Mouse (Mus musculus): ENCODE measurements around the gene Piwil1. TPM values are rescaled to one million over a fixed set of nuclear protein-coding genes. Genes with fewer than 3 reads are reported as not detected.

Gene Piwil1
- polyA plus RNA-seq, 1 experiment from 2014 or later = not detected

DNA sequence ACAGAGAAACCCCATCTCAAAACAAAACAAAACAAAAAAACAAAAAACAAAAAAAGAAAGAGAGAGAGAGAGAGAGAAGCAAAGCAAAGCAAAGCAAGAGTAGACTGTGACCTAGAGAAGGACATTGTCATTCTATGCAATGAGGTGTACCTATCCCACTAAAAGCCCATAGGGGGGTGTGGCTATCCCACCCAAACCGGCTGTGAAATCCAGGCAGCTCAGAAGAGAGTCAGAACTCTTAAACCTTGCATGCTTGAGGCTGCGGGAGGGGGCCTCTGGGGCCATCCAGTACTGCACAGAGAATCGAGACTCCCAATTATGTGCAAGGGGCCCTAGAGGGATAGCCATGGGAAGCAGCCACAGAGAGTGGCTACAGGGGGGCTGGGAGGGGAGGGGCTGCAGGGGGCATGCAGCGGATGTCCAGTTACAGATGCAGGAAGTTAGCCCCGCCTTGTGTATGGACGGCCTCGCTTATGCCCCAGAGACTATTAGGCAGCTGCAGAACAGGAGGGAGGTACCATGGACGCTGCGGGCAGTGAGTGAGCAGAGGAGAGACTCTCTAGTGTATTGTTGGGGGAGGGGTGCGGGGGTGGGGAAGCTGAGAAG lies 66.8 kb downstream of the Piwil1 start:
- Histone ChIP-seq H3K4me2 (replicated peaks) (peak overlapping the region; percentile 36), H3K9me3 (no peaks in the 10 kb centered on the region), H3K4me3 (replicated peaks) (no peak overlapping the region), H3K27ac (no peak overlapping the region), H3K27me3 (replicated peaks) (no peaks in the 10 kb centered on the region), H3K9ac (no peak overlapping the region), H3K36me3 (no peaks in the 10 kb centered on the region), H3K4me1 (replicated peaks) (0 out of 2 replicates have a peak, but pooled peaks cover 4% of the 10 kb centered on the region)
- 6% methylated on average over 10 of the region's 10 CpGs for WGBS
- peak; percentile 59 for ATAC-seq

DNA sequence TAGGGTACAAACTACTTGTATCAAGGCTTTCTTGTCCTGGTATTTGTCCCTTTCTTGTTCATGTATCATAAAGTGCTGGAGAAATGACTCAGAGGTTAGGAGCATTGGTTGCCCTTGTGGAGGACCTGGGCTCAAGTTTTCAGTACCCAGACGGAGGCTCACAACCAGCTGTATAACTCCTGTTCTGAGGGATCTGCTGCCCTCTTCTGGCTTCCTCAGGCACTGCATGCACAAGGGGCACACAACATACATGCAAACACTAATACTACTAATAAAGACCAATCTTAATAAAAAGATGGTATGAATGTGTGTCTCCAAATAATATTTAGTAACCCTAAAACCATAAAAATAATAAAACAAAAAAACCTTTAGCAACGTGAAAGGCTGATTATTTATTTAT lies 74.1 kb downstream of the Piwil1 start:
- no peak overlapping the region for H3K9ac ChIP-seq
- no peak for ATAC-seq

DNA sequence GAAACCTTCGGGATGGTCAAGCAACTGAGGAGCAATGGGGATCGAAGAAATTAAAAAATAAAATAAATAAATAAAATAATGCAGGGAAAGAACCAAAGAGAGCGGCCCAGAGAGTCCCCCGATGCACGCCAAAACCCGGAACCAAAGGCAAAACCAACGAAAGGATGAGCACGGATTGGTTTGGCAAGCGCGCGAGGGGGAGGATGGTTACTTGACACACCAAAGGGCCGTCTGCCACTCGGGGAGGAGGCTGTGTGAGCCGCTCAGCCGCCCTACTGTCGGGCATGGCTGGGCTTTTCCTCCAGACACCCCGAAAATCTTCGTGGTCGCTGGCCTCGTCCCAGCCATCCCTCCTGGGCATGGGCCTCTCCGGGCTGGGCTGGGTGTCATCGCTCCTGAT lies 79.3 kb downstream of the Piwil1 start:
- WGBS = 63% methylated on average over 22 of the region's 22 CpGs
- Histone ChIP-seq H3K4me3 (replicated peaks) (no peak overlapping the region), H3K27me3 (replicated peaks) (no peaks in the 10 kb centered on the region), H3K9me3 (no peaks in the 10 kb centered on the region), H3K4me1 (replicated peaks) (no peaks in the 10 kb centered on the region), H3K4me2 (replicated peaks) (no peak overlapping the region), H3K9ac (no peak overlapping the region), H3K36me3 (no peaks in the 10 kb centered on the region), H3K27ac (no peak overlapping the region)
- no peak for ATAC-seq

More for the DNA sequence above, 74.1 kb downstream of the Piwil1 start:
- Histone ChIP-seq H3K4me3 (replicated peaks) (no peak overlapping the region), H3K4me1 (replicated peaks) (no peaks in the 10 kb centered on the region), H3K4me2 (replicated peaks) (no peak overlapping the region), H3K27ac (no peak overlapping the region), H3K36me3 (no peaks in the 10 kb centered on the region), H3K27me3 (replicated peaks) (no peaks in the 10 kb centered on the region), H3K9me3 (no peaks in the 10 kb centered on the region)
- WGBS = 58% methylated on average over 2 of the region's 2 CpGs

DNA sequence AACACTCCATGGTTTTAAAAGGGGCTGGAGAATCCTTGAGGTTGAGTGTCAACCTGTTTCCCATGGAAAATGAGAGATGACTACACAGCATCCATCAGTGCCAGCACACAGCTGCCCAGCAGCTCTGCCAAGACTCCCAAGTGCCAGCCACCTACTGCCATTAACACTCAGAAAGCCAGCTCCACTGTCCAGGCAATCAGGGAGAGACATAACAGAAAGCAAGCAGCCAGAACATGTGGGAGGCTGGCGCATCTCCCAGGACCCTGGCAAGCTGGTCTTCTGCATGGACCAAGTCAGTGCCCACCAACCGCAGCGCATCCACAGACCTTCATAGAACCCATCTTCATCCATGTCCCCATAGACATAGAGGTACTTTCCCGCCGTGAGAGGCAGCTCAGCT lies 98.3 kb downstream of the Piwil1 start:
- Histone ChIP-seq H3K27ac (no peak overlapping the region), H3K27me3 (replicated peaks) (no peaks in the 10 kb centered on the region), H3K36me3 (no peaks in the 10 kb centered on the region), H3K4me3 (replicated peaks) (no peak overlapping the region), H3K4me1 (replicated peaks) (no peaks in the 10 kb centered on the region), H3K9ac (no peak overlapping the region), H3K9me3 (no peaks in the 10 kb centered on the region), H3K4me2 (replicated peaks) (no peak overlapping the region)
- 87% methylated on average over 5 of the region's 5 CpGs for WGBS
- ATAC-seq = no peak

Other genes with a start within 250 kb of the Piwil1 start
- 0.90 and 1.0 TPM in 2 replicates for gene Fzd10, start 101.7 kb upstream of the Piwil1 start, polyA plus RNA-seq (2015; fragmentation: Nextera tagmentation; extraction: Ambion mirVana)